Mouse (Mus musculus): Measurements from ENCODE around the gene Fastkd5.

Fastkd5 gene

DNA sequence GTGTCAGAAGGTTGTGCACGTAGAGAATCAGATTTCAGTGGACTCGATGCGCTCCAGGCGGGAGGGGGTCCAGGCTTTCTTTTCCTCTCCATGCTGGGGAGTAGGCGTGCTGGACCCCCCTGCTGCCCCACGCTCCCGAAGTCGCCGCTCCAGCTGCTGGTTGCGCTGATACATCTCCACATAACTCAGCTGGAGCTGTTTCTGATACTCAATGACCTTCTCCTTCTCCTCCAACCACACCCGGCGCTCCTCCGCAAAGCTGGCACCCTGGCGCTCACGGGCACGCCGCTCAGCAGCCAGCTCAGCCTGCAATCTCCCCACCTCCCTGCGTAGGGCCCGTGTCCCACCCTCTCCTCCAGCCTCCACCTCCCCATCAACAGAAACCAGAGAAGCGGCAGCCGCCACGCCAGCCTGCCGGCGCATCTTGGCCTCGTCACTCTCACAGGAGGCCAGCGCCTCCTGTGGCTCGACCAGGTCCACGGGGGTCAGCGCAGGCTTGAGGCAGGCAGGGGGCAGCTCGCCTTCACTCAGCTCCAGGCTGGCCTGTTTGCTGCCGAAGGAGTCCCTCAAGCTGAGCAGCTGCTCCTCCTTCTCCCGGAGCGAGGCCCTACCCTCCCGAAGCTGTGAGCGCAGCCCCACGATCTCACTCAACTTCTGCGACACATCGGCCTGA is 5.0 kb upstream of the Fastkd5 start:
- in situ Hi-C loops (cut with MboI; ENCODE audit: unreplicated experiment in 2 of 2), result loop anchor here in 1 of 2 experiments (5.0 kb wide), 1 partner anchor 32 kb away; the partner anchor contains the start of gene Itpa

DNA sequence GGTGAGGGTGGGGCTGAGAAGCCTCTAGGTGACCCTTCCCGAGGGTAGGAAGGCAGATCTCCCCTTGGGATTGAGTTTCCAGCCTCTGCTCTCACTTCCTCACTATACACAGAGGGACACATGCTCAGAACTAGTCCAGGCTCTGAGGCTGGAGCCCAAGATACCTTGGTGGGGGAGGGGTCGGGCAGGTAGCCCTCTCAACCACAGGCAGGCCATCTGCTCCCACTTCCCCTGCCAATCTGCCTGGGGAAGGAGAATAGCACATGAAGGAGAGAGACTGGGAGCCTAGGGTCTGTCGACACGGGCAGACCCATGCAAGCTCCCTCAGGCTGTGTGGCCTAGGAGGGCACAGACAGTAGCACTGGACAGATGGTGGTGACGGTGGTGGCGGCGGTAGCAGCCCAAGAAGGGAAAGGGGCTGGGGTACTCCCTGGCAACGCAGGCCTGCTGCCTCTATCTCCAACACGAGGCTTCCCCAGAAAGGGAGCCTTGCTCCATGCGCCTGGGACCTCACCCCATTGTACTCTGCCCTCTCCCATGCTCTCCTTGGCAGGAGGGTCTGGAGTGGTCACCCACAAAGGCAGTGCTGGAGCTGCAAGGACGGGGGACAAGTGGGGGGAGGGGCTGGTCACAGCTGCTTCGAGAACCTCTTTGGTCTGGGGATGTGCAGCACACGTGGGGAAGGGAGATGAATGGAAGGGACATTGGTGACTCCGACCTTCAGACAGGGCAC is 4.3 kb upstream of the Fastkd5 start:
- in situ Hi-C loops (cut with MboI; ENCODE audit: unreplicated experiment in 2 of 2), result loop anchor here in 1 of 2 experiments (5.0 kb wide), 1 partner anchor 33 kb away; the partner anchor contains the start of gene Itpa

DNA sequence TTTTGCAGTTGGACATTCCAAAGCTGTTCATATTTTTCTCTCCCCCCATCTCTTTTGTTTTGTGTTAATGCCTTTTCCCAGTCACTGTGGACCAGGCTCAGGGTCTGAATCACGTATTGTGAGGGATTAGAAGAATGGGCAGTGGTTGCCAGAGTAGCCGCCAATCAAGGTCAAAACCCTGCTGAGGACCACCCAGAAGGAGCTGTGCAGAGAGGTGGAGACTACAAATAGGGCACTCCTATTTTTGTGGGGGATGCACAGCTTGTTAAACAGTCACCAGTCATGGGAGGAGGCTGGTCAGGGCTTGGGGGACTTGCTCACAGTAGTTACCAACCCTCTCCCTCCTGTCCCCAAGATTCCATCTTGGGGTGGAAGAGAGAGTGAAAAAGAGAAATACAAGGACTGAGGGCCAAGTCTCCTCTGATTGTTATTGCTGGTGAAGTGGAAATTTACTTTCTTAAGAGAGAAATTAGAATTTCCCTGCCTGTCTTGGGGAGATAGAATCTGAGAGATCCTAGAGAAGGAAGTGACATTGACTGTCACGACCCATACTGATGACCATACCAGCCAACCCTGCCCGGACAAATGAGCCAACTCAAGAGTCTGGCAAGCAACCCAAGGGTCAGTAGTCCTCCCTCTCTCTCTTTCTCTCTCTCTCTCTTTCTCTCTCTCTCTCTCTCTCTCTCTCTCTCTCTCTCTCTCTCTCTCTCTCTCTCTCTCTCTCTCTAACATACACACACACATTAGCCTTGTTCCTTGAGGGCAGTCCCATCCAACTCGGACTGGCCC is 3.3 kb upstream of the Fastkd5 start:
- in situ Hi-C loops (cut with MboI; ENCODE audit: unreplicated experiment in 2 of 2), result loop anchor here in 1 of 2 experiments (5.0 kb wide), 1 partner anchor 34 kb away; the partner anchor contains the start of gene Itpa

- in situ Hi-C loops (cut with MboI; ENCODE audit: unreplicated experiment in 2 of 2), result loop anchor here in 1 of 2 experiments (5.0 kb wide), 1 partner anchor 35 kb away; the partner anchor contains the start of gene Itpa
Measured at GRCm38 (mm10) chr2:130632416-130632815, 2.6 kb upstream of the Fastkd5 start.

GRCm38 (mm10) chr2:130629080-130629838 is 568 bp downstream of the Fastkd5 start:
- in situ Hi-C loops (cut with MboI; ENCODE audit: unreplicated experiment in 2 of 2), result no loop called here

DNA sequence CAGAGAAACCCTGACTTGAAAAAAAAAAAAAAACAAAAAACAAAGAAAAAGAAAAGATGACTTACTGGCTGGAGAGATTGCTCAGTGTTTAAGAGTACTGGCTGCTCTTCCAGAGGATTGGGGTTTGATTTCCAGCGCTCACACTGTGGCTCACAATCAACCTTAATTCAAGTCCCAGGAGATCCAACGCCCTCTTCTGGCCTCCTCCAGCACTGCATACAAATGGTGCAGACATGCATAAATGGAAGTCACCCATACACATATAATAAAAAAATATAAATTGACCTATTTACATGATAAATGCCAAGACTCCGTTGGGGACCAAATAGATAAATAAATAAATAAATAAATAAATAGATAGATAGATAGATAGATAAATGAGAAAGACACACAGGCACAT is 1.4 kb downstream of the Fastkd5 start:
- in situ Hi-C loops (cut with MboI; ENCODE audit: unreplicated experiment in 2 of 2), result no loop called here

- in situ Hi-C loops (cut with MboI; ENCODE audit: unreplicated experiment in 2 of 2), result loop anchor here in 1 of 2 experiments (25.0 kb wide), 1 partner anchor 893 kb away; no protein-coding TSS in a partner anchor
Measured at GRCm38 (mm10) chr2:130618972-130619371, 10.9 kb downstream of the Fastkd5 start.

- in situ Hi-C loops (cut with MboI; ENCODE audit: unreplicated experiment in 2 of 2), result loop anchor here in 1 of 2 experiments (5.0 to 25.0 kb wide), 2 partner anchors 149 to 899 kb away; no protein-coding TSS in a partner anchor
Measured at GRCm38 (mm10) chr2:130613091-130613490, 16.7 kb downstream of the Fastkd5 start.

DNA sequence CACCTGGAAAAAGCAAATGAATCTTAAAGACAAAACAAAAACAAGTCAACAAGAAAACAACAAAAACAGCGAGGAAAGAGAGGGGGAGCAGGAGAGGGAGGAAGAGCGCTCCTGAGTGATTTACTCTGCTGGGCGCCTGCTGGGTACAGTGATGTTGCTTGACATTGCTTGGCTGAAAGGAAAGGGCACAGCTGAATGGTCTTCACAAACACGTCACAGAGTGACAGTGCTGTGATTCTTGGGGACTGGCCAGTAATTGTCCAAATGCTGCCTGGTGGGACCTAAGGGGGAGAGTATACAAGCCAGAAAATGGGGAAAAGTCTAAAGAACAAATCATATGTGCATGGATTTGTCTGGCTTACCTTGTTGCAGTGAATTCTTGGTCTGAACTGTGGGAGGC is 27.6 kb downstream of the Fastkd5 start:
- in situ Hi-C loops (cut with MboI; ENCODE audit: unreplicated experiment in 2 of 2), result loop anchor here in 1 of 2 experiments (25.0 kb wide), 1 partner anchor 910 kb away; no protein-coding TSS in a partner anchor

DNA sequence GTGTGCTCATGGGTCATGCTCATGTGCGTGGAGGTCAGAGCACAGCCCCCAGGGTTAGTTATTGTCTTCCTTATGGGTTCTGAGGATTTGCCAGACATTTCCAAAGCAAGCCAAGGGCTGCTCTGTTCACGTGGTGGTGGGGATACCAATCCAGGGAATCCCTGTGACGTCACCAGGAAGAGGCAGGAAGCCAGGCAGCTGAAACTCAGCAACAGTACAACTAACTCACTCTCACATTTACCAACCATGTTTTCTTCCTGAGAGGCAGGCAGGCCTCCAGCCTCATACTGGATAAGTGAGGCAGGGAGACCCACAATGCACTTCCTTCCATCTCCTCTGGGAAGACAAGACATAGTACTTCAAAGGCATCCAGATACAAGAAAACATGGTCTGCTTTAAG is 31.4 kb downstream of the Fastkd5 start:
- in situ Hi-C loops (cut with MboI; ENCODE audit: unreplicated experiment in 2 of 2), result no loop called here

DNA sequence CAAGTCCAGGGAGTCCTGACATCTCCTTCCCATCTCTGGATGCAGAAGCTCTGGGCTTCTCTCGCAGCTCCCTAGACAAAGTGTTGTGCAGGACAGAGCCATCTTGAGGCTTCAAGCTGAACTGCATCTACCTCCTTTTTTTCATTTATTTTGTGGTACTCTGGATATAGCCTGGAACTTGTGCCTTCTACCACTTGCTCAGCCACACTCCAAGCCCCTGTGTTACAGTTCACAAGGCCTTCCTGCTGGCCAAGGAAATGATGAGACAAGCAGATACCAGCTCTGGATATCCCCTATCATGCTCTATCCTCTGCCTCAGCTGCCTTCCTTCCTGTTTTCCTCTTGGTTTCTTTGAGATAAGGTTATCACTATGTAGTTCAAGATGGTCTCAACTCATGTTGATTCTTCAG is 32.2 kb downstream of the Fastkd5 start:
- in situ Hi-C loops (cut with MboI; ENCODE audit: unreplicated experiment in 2 of 2), result no loop called here

- in situ Hi-C loops (cut with MboI; ENCODE audit: unreplicated experiment in 2 of 2), result no loop called here
Measured at GRCm38 (mm10) chr2:130595596-130595995, 34.2 kb downstream of the Fastkd5 start.

GRCm38 (mm10) chr2:130591016-130591415 is 38.8 kb downstream of the Fastkd5 start:
- in situ Hi-C loops (cut with MboI; ENCODE audit: unreplicated experiment in 2 of 2), result no loop called here

GRCm38 (mm10) chr2:130589761-130590160 is 40.1 kb downstream of the Fastkd5 start:
- in situ Hi-C loops (cut with MboI; ENCODE audit: unreplicated experiment in 2 of 2), result loop anchor here in 1 of 2 experiments (5.0 kb wide), 1 partner anchor 363 kb away; no protein-coding TSS in a partner anchor

- in situ Hi-C loops (cut with MboI; ENCODE audit: unreplicated experiment in 2 of 2), result loop anchor here in 1 of 2 experiments (5.0 kb wide), 1 partner anchor 363 kb away; no protein-coding TSS in a partner anchor
Measured at GRCm38 (mm10) chr2:130589157-130589556, 40.7 kb downstream of the Fastkd5 start.

GRCm38 (mm10) chr2:130588373-130588772 is 41.5 kb downstream of the Fastkd5 start:
- in situ Hi-C loops (cut with MboI; ENCODE audit: unreplicated experiment in 2 of 2), result loop anchor here in 1 of 2 experiments (5.0 kb wide), 1 partner anchor 364 kb away; no protein-coding TSS in a partner anchor

GRCm38 (mm10) chr2:130586016-130586415 is 43.8 kb downstream of the Fastkd5 start:
- in situ Hi-C loops (cut with MboI; ENCODE audit: unreplicated experiment in 2 of 2), result loop anchor here in 1 of 2 experiments (5.0 kb wide), 1 partner anchor 366 kb away; no protein-coding TSS in a partner anchor

DNA sequence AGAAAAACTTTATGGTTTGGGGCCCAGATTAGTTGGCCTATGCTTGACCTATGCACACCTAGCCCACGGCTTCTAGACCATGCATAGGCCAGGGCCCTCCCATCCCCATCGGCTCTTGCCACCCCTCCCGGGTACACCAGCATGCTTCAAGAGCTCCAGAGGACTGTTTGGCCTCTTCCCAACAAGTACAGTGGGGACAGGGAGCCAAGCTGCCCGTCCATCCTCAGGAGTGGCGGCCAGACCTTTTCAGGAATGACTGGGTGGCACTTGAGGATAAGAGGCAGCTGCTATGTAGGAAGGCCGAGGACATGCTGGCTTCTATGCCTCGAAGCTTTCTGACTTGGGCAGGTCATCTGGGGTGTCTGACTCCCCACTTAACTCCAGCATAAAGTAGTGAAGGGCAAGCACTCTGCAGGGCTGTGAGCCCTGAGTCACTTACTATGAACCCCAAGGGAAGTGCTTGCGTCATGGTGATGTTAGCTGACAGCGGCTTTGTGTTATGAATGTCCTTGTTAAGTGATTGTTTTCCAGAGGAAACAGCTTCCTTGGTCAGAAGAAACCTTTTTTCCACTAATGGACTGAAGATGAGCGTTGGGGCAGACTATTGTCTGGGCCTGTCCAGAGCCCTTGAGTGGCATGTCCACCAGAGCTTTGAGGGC is 45.8 kb downstream of the Fastkd5 start:
- in situ Hi-C loops (cut with MboI; ENCODE audit: unreplicated experiment in 2 of 2), result no loop called here

DNA sequence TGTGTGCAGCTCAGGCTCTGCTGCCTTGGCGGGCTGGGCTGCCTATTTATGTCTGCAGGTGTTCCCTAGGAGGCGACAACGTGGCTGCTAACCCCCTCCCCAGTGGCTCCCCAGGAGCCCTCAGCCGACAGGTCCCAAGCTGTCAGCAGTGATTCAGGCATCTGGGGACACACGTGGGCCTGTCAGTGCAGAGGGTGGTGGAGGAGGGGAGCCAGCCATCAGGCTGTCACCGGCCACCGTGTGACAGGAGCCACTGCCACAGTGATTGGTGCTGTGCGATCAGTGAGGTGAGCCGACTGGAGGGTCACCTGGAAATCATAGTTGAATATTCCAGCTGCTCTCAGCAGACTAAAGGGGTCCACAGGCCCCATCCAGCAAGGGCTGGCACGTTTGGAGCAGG is 47.3 kb downstream of the Fastkd5 start, which contains the start of gene Avp:
Gene Avp, minus strand, starts transcription at position 3 of the 400 bp plus-strand sequence.
- in situ Hi-C loops (cut with MboI; ENCODE audit: unreplicated experiment in 2 of 2), result no loop called here
